Mouse (Mus musculus) CH12.LX (cell line): ENCODE results near the gene Csk. TPM values are rescaled to one million over a fixed set of nuclear protein-coding genes. Genes with fewer than 3 reads are reported as not detected.

ENCODE experiments used
- DNase-seq: peaks from one replicate; pipeline ENCODE4 v3.0.0-alpha.2; 2013; ENCODE audit errors: extremely low read depth
- H3K27ac ChIP-seq: 2 replicates; pipeline ENCODE4 v1.5.1; 2012; ENCODE audit warnings: low read depth, mild to moderate bottlenecking, control low read depth, moderate library complexity; ENCODE audit not compliant: insufficient read depth
- H3K27me3 ChIP-seq: replicated peaks from 2 replicates; pipeline ENCODE3; 2012; ENCODE audit warnings: inconsistent platforms
- H3K36me3 ChIP-seq, 2 experiments: replicated peaks in 1 of 2; 2 replicates each; pipeline versions ENCODE3 to v1.6.1; 2012; ENCODE audit warnings: inconsistent platforms in 1 of 2, low read length in 1 of 2, mild to moderate bottlenecking in 1 of 2, mixed read lengths in 1 of 2, moderate library complexity in 1 of 2; ENCODE audit not compliant: control insufficient read depth in 1 of 2, insufficient read depth in 1 of 2
- H3K4me1 ChIP-seq, 2 experiments: 2 replicates each; pipeline ENCODE4 v1.6.1; 2012; ENCODE audit warnings: inconsistent platforms in 1 of 2, moderate library complexity in 1 of 2; ENCODE audit not compliant: insufficient read depth in 2 of 2, control insufficient read depth in 1 of 2
- H3K4me2 ChIP-seq: 2 replicates; pipeline ENCODE4 v1.6.1; 2012; ENCODE audit warnings: low read depth, mild to moderate bottlenecking, control low read depth; ENCODE audit not compliant: poor library complexity, insufficient read depth, severe bottlenecking
- H3K4me3 ChIP-seq, 3 experiments: fragments of 150-350 bp in 1 of 3; sonication (generic) in 1 of 3; replicated peaks in 1 of 3; 2 replicates each; pipeline versions ENCODE3 to v1.5.1; 2011 to 2012; ENCODE audit warnings: low read depth in 2 of 3, low read length in 2 of 3, mild to moderate bottlenecking in 2 of 3, moderate library complexity in 2 of 3, control low read depth in 1 of 3, improper control_type of control experiment in 1 of 3, inconsistent platforms in 1 of 3, mixed read lengths in 1 of 3; ENCODE audit not compliant: poor library complexity in 1 of 3
- H3K79me2 ChIP-seq: replicated peaks from 2 replicates; pipeline ENCODE4 v1.6.1; 2012; ENCODE audit warnings: mild to moderate bottlenecking, moderate library complexity; ENCODE audit not compliant: control insufficient read depth, poor library complexity, insufficient read depth, severe bottlenecking; ENCODE audit errors: extremely low read depth
- H3K9ac ChIP-seq: 2 replicates; pipeline ENCODE4 v1.6.1; 2012; ENCODE audit warnings: low read depth, mild to moderate bottlenecking, control low read depth, moderate library complexity; ENCODE audit not compliant: insufficient read depth
- H3K9me3 ChIP-seq: replicated peaks from 2 replicates; pipeline ENCODE3; 2012; ENCODE audit warnings: low read length, inconsistent platforms, mixed read lengths
- BHLHE40 ChIP-seq: IDR thresholded peaks from 2 replicates; pipeline ENCODE4 v1.6.1; 2011; ENCODE audit warnings: mild to moderate bottlenecking, low read depth, low read length, improper control_type of control experiment
- CHD1 ChIP-seq: IDR thresholded peaks from 2 replicates; pipeline ENCODE4 v1.6.1; 2012; ENCODE audit warnings: low read depth, low read length, improper control_type of control experiment, inconsistent platforms
- CTCF ChIP-seq, 2 experiments: IDR thresholded peaks in 1 of 2; conservative IDR thresholded peaks in 1 of 2; 2 replicates each; pipeline ENCODE4 v1.5.1; 2011 to 2012; ENCODE audit warnings: low read depth in 2 of 2, low read length in 2 of 2, improper control_type of control experiment in 1 of 2, inconsistent platforms in 1 of 2, mild to moderate bottlenecking in 1 of 2, moderate library complexity in 1 of 2
- E2F4 ChIP-seq: IDR thresholded peaks from 2 replicates; pipeline ENCODE4 v1.6.1; 2011; ENCODE audit warnings: low read depth, low read length, improper control_type of control experiment; ENCODE audit not compliant: insufficient replicate concordance
- GABPA ChIP-seq: IDR thresholded peaks from 2 replicates; pipeline ENCODE4 v1.6.1; 2012; ENCODE audit warnings: low read depth, low read length, improper control_type of control experiment, inconsistent platforms; ENCODE audit not compliant: insufficient replicate concordance
- HCFC1 ChIP-seq: IDR thresholded peaks from 2 replicates; pipeline ENCODE4 v1.6.1; 2012; ENCODE audit warnings: low read depth, mild to moderate bottlenecking, inconsistent platforms, low read length, improper control_type of control experiment
- JUN ChIP-seq: IDR thresholded peaks from 2 replicates; pipeline ENCODE4 v1.6.1; 2011; ENCODE audit warnings: low read depth, mild to moderate bottlenecking, low read length, improper control_type of control experiment, moderate library complexity; ENCODE audit not compliant: insufficient read depth
- JUND ChIP-seq: conservative IDR thresholded peaks from 2 replicates; pipeline ENCODE4 v1.6.1; 2011; ENCODE audit warnings: low read depth, low read length, improper control_type of control experiment
- KAT2A ChIP-seq: IDR thresholded peaks from 2 replicates; pipeline ENCODE4 v1.6.1; 2012; ENCODE audit warnings: low read length, improper control_type of control experiment, inconsistent platforms; ENCODE audit not compliant: insufficient replicate concordance
- MAFK ChIP-seq: IDR thresholded peaks from 2 replicates; pipeline ENCODE4 v1.6.1; 2011; ENCODE audit warnings: low read length, improper control_type of control experiment; ENCODE audit not compliant: insufficient replicate concordance
- MAX ChIP-seq: IDR thresholded peaks from 2 replicates; pipeline ENCODE4 v1.6.1; 2011; ENCODE audit warnings: low read length, improper control_type of control experiment
- MAZ ChIP-seq: IDR thresholded peaks from 2 replicates; pipeline ENCODE4 v1.6.1; 2012; ENCODE audit warnings: low read depth, mild to moderate bottlenecking, inconsistent platforms, low read length, improper control_type of control experiment, moderate library complexity
- MYC ChIP-seq: IDR thresholded peaks from 2 replicates; pipeline ENCODE4 v1.6.1; 2011; ENCODE audit warnings: low read depth, mild to moderate bottlenecking, improper control_type of control experiment, low read length
- NELFE ChIP-seq: IDR thresholded peaks from 2 replicates; pipeline ENCODE4 v1.6.1; 2011; ENCODE audit warnings: low read depth, low read length, improper control_type of control experiment
- POLR2AphosphoS2 ChIP-seq: IDR thresholded peaks from 2 replicates; pipeline ENCODE4 v1.6.1; 2011; ENCODE audit warnings: low read depth, low read length, improper control_type of control experiment
- RAD21 ChIP-seq: IDR thresholded peaks from 2 replicates; pipeline ENCODE4 v1.6.1; 2011; ENCODE audit warnings: low read depth, mild to moderate bottlenecking, low read length, improper control_type of control experiment, moderate library complexity
- SMC3 ChIP-seq: IDR thresholded peaks from 2 replicates; pipeline ENCODE4 v1.6.1; 2011; ENCODE audit warnings: low read depth, low read length, improper control_type of control experiment
- TCF12 ChIP-seq: IDR thresholded peaks from 2 replicates; pipeline ENCODE4 v1.6.1; 2014; ENCODE audit warnings: low read depth, mild to moderate bottlenecking, inconsistent platforms, low read length, improper control_type of control experiment
- UBTF ChIP-seq: IDR thresholded peaks from 2 replicates; pipeline ENCODE4 v1.6.1; 2012; ENCODE audit warnings: low read depth, mild to moderate bottlenecking, inconsistent platforms, low read length, improper control_type of control experiment, moderate library complexity
- USF1 ChIP-seq: IDR thresholded peaks from 2 replicates; pipeline ENCODE4 v1.6.1; 2014; ENCODE audit warnings: low read depth, mild to moderate bottlenecking, inconsistent platforms, low read length, improper control_type of control experiment
- USF2 ChIP-seq: conservative IDR thresholded peaks from 2 replicates; pipeline ENCODE4 v1.6.1; 2011; ENCODE audit warnings: low read depth, low read length, improper control_type of control experiment
- ZC3H11A ChIP-seq: IDR thresholded peaks from 2 replicates; pipeline ENCODE4 v1.6.1; 2012; ENCODE audit warnings: low read depth, mild to moderate bottlenecking, inconsistent platforms, low read length, improper control_type of control experiment
- ZKSCAN1 ChIP-seq: IDR thresholded peaks from 2 replicates; pipeline ENCODE4 v1.6.1; 2012; ENCODE audit warnings: low read depth, inconsistent platforms, low read length, improper control_type of control experiment, borderline replicate concordance
- ZMIZ1 ChIP-seq: IDR thresholded peaks from 2 replicates; pipeline ENCODE4 v1.6.1; 2012; ENCODE audit warnings: low read depth, mild to moderate bottlenecking, inconsistent platforms, low read length, improper control_type of control experiment
- dilution Hi-C: fragments of 300-500 bp; cut with MboI; formaldehyde crosslinking; loops from 2 replicates; pipeline ENCODE4 v1.14.3; 2020; ENCODE audit warnings: low sequenced_read_pairs; ENCODE audit not compliant: extremely low pct_unique_long_range_greater_than_20kb, extremely low pct_ligation_motif_present
- in situ Hi-C: fragments of 300-500 bp; cut with MboI; formaldehyde crosslinking; loops from 3 replicates; pipeline ENCODE4 v1.14.3; 2019; ENCODE audit warnings: low sequenced_read_pairs, low pct_ligation_motif_present, low pct_unique_long_range_greater_than_20kb, mixed read lengths
- polyA plus RNA-seq: library from polyadenylated mRNA; unstranded; fragments of >175 nt; gene quantifications from 2 replicates; pipeline ENCODE4 v1.2.1, GENCODE M21; 2012; ENCODE audit warnings: low read depth; ENCODE audit not compliant: insufficient read length
- total RNA-seq, 2 experiments: library from RNA; depleted of rRNA; stranded (reverse); fragments of 300-350 nt in 1 of 2; fragments of >200 nt in 1 of 2; gene quantifications; 2 replicates each; pipeline ENCODE4 v1.2.3; 2012 to 2014

Gene Csk
- total and polyA plus RNA-seq, 3 experiments = 111 to 153 (median 111) TPM

DNA sequence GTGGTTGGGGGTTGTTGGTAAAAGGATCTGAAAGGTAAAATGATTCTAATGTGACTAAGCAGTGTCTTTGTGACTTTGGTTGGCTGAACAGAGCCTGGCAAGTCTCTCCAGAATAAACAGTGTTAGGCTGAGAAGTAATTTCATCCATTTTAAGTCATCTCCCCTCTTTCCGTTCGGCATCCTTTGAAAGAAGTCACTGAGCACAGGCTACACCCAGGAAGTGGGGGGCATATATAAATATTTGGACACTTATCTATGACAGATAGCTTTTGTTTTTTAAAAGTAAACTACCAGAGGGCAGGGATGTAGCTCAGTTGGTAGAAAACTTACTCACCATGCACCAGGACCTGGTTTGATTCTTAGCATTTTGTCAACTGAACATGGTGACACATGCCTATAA is 35.2 kb upstream of the Csk start:
- DNase-seq = no peak
- Histone ChIP-seq H3K9ac (no peak overlapping the region), H3K4me2 (no peak overlapping the region), H3K79me2 (no peaks in the 10 kb centered on the region), H3K27ac (no peak overlapping the region), H3K36me3 (no peaks in the 10 kb centered on the region), H3K9me3 (no peaks in the 10 kb centered on the region), H3K4me3 (no peak overlapping the region), H3K27me3 (peaks cover 21% of the 10 kb centered on the region), H3K4me1 (no peaks in the 10 kb centered on the region)
- in situ Hi-C loops = no loop called here
- no peak for TF ChIP-seq JUN
- TF ChIP-seq TCF12 = no peak
- no peak for TF ChIP-seq E2F4
- no peak for TF ChIP-seq CTCF (conservative IDR thresholded peaks at IDR 0.05 in 1 of 2, IDR thresholded peaks at IDR 0.05 in 1 of 2; ENCODE audit: low read depth in 2 of 2, low read length in 2 of 2)
- TF ChIP-seq BHLHE40 = no peak
- TF ChIP-seq JUND = no peak
- no peak for TF ChIP-seq ZC3H11A
- TF ChIP-seq POLR2AphosphoS2 = no peak
- no peak for TF ChIP-seq UBTF
- TF ChIP-seq USF2 = no peak
- no peak for TF ChIP-seq CHD1
- no peak for TF ChIP-seq SMC3
- dilution Hi-C loops = no loop called here

DNA sequence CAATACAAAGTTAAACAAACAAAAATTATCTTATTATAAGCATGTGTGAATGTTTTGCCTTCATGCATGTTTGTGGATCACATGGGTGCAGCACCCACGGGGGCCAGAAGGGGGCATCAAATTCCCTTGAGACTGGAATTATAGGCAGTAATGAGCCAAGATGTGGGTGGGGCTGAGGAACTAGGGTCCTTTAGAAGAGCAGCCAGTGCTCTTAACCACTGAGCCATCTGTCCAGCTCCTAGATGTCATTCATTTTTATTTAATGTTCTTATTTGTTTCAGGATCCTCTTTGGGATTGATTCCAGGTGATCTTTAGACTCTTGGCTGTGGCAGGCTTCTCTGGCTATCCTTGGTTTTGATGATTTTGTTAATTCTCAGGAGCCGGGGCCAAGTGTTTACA is 34.7 kb upstream of the Csk start:
- TF ChIP-seq MAZ = no peak
- no peak for TF ChIP-seq RAD21
- peak; percentile 30 for TF ChIP-seq SMC3
- TF ChIP-seq BHLHE40 = no peak
- peak; percentile 3 to 56; a peak in 2 of 4 replicates for TF ChIP-seq CTCF (conservative IDR thresholded peaks at IDR 0.05 in 1 of 2, IDR thresholded peaks at IDR 0.05 in 1 of 2; ENCODE audit: low read depth in 2 of 2, low read length in 2 of 2)
- H3K9me3 ChIP-seq = no peaks in the 10 kb centered on the region
- dilution Hi-C loops (no loop called here), in situ Hi-C loops (no loop called here)
- no peak overlapping the region for H3K4me3 ChIP-seq
- H3K36me3 ChIP-seq = no peaks in the 10 kb centered on the region
- H3K27ac ChIP-seq = no peak overlapping the region
- peaks cover 24% of the 10 kb centered on the region for H3K27me3 ChIP-seq
- H3K4me2 ChIP-seq = no peak overlapping the region
- no peaks in the 10 kb centered on the region for H3K79me2 ChIP-seq
- no peaks in the 10 kb centered on the region for H3K4me1 ChIP-seq
- no peak overlapping the region for H3K9ac ChIP-seq
- peak; percentile 24 for DNase-seq

- dilution Hi-C loops (no loop called here), in situ Hi-C loops (no loop called here)
- DNase-seq = no peak
- no peaks in the 10 kb centered on the region for H3K9me3 ChIP-seq
- H3K27ac ChIP-seq = no peak within 1 kb of the TSS
- H3K9ac ChIP-seq = no peak within 1 kb of the TSS
- H3K27me3 ChIP-seq = peaks cover 24% of the 10 kb centered on the region
- no peaks in the 10 kb centered on the region for H3K79me2 ChIP-seq
- TF ChIP-seq MAFK = no peak
- TF ChIP-seq E2F4 = no peak
- TF ChIP-seq HCFC1 = no peak
- TF ChIP-seq MAX = no peak
- TF ChIP-seq MYC = no peak
- no peak for TF ChIP-seq ZKSCAN1
- TF ChIP-seq BHLHE40 = no peak
- TF ChIP-seq ZMIZ1 = no peak
- TF ChIP-seq USF1 = no peak
- no peak for TF ChIP-seq GABPA
- no peak for TF ChIP-seq RAD21
- no peak for TF ChIP-seq NELFE
- TF ChIP-seq KAT2A = no peak
- no peak for TF ChIP-seq JUND
- no peaks in the 10 kb centered on the region for H3K36me3 ChIP-seq
- H3K4me2 ChIP-seq = no peak within 1 kb of the TSS
- H3K4me1 ChIP-seq = no peaks in the 10 kb centered on the region
- no peak within 1 kb of the TSS for H3K4me3 ChIP-seq
Observed at GRCm38 (mm10) chr9:57687751-57688150, 34.3 kb upstream of the Csk start, which contains the start of gene Cyp1a1. Gene Cyp1a1, plus strand, starts transcription at chr9:57687928.
